Mouse (Mus musculus): Measurements from ENCODE around the gene Fry. TPM values are rescaled to one million over a fixed set of nuclear protein-coding genes. Genes with fewer than 3 reads are reported as not detected.

Fry gene
- polyA plus RNA-seq, 1 experiment = 5.6 TPM

GRCm38 (mm10) chr5:150457165-150457903 lies 338.9 kb downstream of the Fry start:
- 75% methylated on average over 17 of the region's 17 CpGs for WGBS
- TF ChIP-seq POLR2A (IDR thresholded peaks at IDR 0.05; ENCODE audit: low read depth, low read length) = no peak
- no peak for TF ChIP-seq CTCF (IDR thresholded peaks at IDR 0.05; ENCODE audit: extremely low read depth, insufficient read length, insufficient replicate concordance, low read depth, low read length)
- peak overlapping the region; percentile 57 for H3K27ac ChIP-seq (ENCODE audit: insufficient read depth, low read depth, low read length)

DNA sequence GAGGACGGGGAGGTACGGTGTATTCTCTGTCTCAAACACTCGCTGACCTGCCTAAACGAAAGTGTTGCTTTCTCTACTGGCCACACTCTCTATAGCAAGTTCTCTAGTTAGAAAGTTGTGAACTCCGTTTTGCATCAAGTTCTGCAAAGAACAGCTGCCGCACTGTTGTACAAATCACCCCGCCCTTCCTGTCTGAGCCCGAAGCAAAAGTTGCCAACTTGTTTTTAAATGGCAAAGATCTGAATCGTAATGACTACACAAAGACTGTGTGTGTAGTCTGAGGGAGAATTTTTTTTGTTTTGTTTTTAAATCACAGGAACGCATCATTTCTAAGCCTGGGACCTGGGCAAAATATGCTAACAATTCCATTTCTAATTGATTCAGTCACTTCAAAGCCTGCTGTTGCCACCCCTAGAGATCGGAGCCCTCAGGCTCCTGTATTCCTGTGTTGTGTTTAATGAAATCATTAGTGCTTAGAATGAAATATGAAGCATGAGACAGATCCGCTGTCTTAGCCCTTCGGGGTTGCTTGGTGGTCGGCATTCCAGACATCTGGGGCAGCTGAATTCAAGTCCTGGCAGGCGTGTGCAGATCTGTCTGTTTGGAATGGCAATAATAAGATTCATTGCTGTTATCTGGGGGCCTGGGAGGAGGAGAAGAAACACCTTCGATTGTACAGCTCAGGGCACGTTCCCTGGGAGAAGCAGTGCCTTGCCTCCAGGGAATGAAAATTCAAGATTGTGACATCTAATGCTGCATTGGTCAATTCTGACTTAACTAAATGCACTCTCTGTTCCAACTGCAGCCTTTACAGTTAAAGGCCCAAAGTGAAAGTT lies 339.7 kb downstream of the Fry start:
- Histone ChIP-seq H3K4me3 (ENCODE audit: low read depth, low read length) (peak overlapping the region; percentile 33), H3K27ac (ENCODE audit: insufficient read depth, low read depth, low read length) (peak overlapping the region; percentile 57), H3K36me3 (ENCODE audit: control insufficient read depth, insufficient read depth, low read length) (peaks cover 9% of the 10 kb centered on the region), H3K27me3 (ENCODE audit: control insufficient read depth, insufficient read depth, low read length) (no peaks in the 10 kb centered on the region), H3K4me1 (ENCODE audit: control insufficient read depth, insufficient read depth, insufficient read length, low read length) (no peaks in the 10 kb centered on the region)
- WGBS = 66% methylated on average over 17 of the region's 17 CpGs
- TF ChIP-seq POLR2A (IDR thresholded peaks at IDR 0.05; ENCODE audit: low read depth, low read length) (no peak), CTCF (IDR thresholded peaks at IDR 0.05; ENCODE audit: extremely low read depth, insufficient read length, insufficient replicate concordance, low read depth, low read length) (no peak)

More at GRCm38 (mm10) chr5:150457165-150457903, 338.9 kb downstream of the Fry start:
- Histone ChIP-seq H3K4me3 (ENCODE audit: low read depth, low read length) (peak overlapping the region; percentile 33), H3K27me3 (ENCODE audit: control insufficient read depth, insufficient read depth, low read length) (no peaks in the 10 kb centered on the region), H3K4me1 (ENCODE audit: control insufficient read depth, insufficient read depth, insufficient read length, low read length) (no peaks in the 10 kb centered on the region), H3K36me3 (ENCODE audit: control insufficient read depth, insufficient read depth, low read length) (peaks cover 9% of the 10 kb centered on the region)

DNA sequence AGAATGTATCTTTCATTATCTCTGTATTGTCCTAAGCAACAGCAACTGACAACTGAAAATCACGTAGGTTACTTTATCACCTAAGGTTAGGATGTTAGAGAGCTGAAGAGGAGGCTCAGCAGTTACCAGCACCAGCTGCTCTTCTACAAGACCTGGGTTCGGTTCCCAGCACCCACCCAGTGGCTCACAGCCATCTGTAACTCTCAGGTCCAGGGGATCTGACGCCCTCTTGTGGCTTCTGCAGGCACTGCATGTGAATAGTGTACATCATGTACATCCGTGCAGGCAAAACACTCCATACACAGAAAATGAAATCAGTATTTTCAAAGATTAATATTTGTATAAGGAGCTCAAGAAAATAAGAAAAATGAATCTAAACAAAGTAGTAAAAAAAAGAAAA lies 341.4 kb downstream of the Fry start:
- TF ChIP-seq POLR2A (IDR thresholded peaks at IDR 0.05; ENCODE audit: low read depth, low read length) (no peak), CTCF (IDR thresholded peaks at IDR 0.05; ENCODE audit: extremely low read depth, insufficient read length, insufficient replicate concordance, low read depth, low read length) (peak; percentile 44; the same call in 1 of the 2 replicates)
- H3K27ac ChIP-seq (ENCODE audit: insufficient read depth, low read depth, low read length) = no peak overlapping the region
- H3K4me3 ChIP-seq (ENCODE audit: low read depth, low read length) = no peak overlapping the region
- no peaks in the 10 kb centered on the region for H3K4me1 ChIP-seq (ENCODE audit: control insufficient read depth, insufficient read depth, insufficient read length, low read length)
- 85% methylated on average over 4 of the region's 4 CpGs for WGBS
- no peaks in the 10 kb centered on the region for H3K27me3 ChIP-seq (ENCODE audit: control insufficient read depth, insufficient read depth, low read length)
- peaks cover 4% of the 10 kb centered on the region for H3K36me3 ChIP-seq (ENCODE audit: control insufficient read depth, insufficient read depth, low read length)

DNA sequence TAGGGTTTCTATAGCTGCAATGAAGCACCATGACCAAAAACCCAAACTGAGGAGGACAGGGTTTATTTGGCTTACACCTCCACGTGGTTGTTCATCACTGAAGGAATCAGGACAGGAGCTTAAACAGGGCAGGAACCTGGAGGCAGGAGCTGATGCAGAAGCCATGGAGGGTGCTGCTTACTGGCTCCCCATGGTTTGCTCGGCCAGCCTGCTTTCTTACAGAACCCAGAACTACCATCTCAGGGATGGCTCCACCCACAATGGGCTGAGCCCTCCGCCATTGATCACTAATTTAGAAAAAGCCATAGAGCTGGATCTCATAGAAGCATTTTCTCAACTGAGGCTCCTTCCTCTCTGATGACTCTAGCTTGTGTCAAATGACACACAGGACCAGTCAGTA lies 346.3 kb downstream of the Fry start:
- H3K27me3 ChIP-seq (ENCODE audit: control insufficient read depth, insufficient read depth, low read length) = no peaks in the 10 kb centered on the region
- no peaks in the 10 kb centered on the region for H3K4me1 ChIP-seq (ENCODE audit: control insufficient read depth, insufficient read depth, insufficient read length, low read length)
- H3K27ac ChIP-seq (ENCODE audit: insufficient read depth, low read depth, low read length) = peak overlapping the region; percentile 26; the same call in 1 of the 2 replicates
- TF ChIP-seq CTCF (IDR thresholded peaks at IDR 0.05; ENCODE audit: extremely low read depth, insufficient read length, insufficient replicate concordance, low read depth, low read length) (no peak), POLR2A (IDR thresholded peaks at IDR 0.05; ENCODE audit: low read depth, low read length) (no peak)
- no peak overlapping the region for H3K4me3 ChIP-seq (ENCODE audit: low read depth, low read length)
- 50% methylated on average over 3 of the region's 3 CpGs for WGBS
- H3K36me3 ChIP-seq (ENCODE audit: control insufficient read depth, insufficient read depth, low read length) = 0 out of 2 replicates have a peak, but pooled peaks cover 1% of the 10 kb centered on the region

DNA sequence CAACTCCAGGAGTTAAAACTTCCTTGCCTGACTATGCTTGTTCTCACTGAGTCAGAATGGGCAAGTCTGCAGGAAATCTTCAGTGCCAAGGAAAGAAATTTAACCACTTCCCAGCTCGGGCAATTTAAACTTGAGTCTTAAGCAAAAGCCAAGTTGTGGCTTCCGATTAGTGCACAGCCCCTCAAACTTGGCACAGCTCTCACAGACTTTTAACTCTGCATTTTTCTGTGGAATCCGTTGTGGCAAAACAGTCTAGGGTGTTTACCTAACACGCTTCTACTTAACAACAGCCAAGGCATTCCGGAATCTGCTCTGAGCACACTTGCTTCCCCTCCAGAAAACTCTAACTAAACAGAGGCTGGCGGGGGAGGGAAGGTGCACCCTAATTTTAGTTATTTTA lies 346.8 kb downstream of the Fry start:
- TF ChIP-seq POLR2A (IDR thresholded peaks at IDR 0.05; ENCODE audit: low read depth, low read length) (no peak), CTCF (IDR thresholded peaks at IDR 0.05; ENCODE audit: extremely low read depth, insufficient read length, insufficient replicate concordance, low read depth, low read length) (no peak)
- WGBS = 60% methylated on average over 6 of the region's 6 CpGs

DNA sequence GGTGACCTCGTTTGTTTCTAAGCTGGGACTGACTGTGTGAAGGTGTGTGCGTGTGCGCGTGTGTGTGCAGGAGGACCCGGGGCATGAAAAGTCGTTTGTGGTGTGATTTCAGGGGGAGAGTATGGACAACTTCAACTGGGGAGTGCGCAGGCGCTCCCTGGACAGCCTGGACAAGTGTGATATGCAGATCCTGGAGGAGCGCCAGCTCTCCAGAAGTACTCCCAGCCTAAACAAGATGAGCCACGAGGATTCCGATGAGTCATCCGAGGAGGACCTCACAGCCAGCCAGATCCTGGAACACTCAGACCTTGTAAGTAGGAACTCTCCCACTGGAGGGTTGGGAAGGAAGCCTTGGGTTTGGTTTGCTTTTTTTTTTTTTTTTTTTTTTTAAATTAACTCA lies 347.7 kb downstream of the Fry start:
- no peak for TF ChIP-seq CTCF (IDR thresholded peaks at IDR 0.05; ENCODE audit: extremely low read depth, insufficient read length, insufficient replicate concordance, low read depth, low read length)
- no peak for TF ChIP-seq POLR2A (IDR thresholded peaks at IDR 0.05; ENCODE audit: low read depth, low read length)
- peak overlapping the region; percentile 85; the same call in 1 of the 2 replicates for H3K27ac ChIP-seq (ENCODE audit: insufficient read depth, low read depth, low read length)
- 0 out of 2 replicates have a peak, but pooled peaks cover 2% of the 10 kb centered on the region for H3K36me3 ChIP-seq (ENCODE audit: control insufficient read depth, insufficient read depth, low read length)
- 54% methylated on average over 12 of the region's 12 CpGs for WGBS
- no peaks in the 10 kb centered on the region for H3K4me1 ChIP-seq (ENCODE audit: control insufficient read depth, insufficient read depth, insufficient read length, low read length)
- H3K27me3 ChIP-seq (ENCODE audit: control insufficient read depth, insufficient read depth, low read length) = no peaks in the 10 kb centered on the region
- peak overlapping the region; percentile 28; the same call in 1 of the 2 replicates for H3K4me3 ChIP-seq (ENCODE audit: low read depth, low read length)

More for the DNA sequence above, 346.8 kb downstream of the Fry start:
- Histone ChIP-seq H3K27me3 (ENCODE audit: control insufficient read depth, insufficient read depth, low read length) (no peaks in the 10 kb centered on the region), H3K27ac (ENCODE audit: insufficient read depth, low read depth, low read length) (peak overlapping the region; percentile 26), H3K36me3 (ENCODE audit: control insufficient read depth, insufficient read depth, low read length) (0 out of 2 replicates have a peak, but pooled peaks cover 2% of the 10 kb centered on the region), H3K4me3 (ENCODE audit: low read depth, low read length) (no peak overlapping the region), H3K4me1 (ENCODE audit: control insufficient read depth, insufficient read depth, insufficient read length, low read length) (no peaks in the 10 kb centered on the region)

DNA sequence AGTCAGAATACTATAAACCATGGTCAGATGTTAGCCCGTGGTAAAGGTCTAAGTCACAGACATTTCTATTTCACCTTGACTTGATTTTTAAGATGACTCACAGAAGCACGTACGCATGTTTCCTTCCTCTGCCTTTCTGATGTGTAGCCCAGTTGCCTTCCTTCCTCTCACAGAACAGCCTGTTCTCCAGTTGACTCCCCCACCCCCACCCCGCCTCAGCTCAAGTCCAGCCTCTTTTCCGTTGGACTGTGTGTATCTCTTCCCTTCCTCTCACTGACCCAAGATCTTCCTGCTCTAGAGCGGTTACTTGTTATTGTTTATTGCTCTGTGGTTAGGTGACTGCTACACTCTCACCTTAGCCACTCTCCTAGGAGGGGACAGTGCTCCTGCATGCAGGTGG lies 350.0 kb downstream of the Fry start:
- TF ChIP-seq CTCF (IDR thresholded peaks at IDR 0.05; ENCODE audit: extremely low read depth, insufficient read length, insufficient replicate concordance, low read depth, low read length) (no peak), POLR2A (IDR thresholded peaks at IDR 0.05; ENCODE audit: low read depth, low read length) (no peak)
- no peaks in the 10 kb centered on the region for H3K4me1 ChIP-seq (ENCODE audit: control insufficient read depth, insufficient read depth, insufficient read length, low read length)
- H3K27ac ChIP-seq (ENCODE audit: insufficient read depth, low read depth, low read length) = no peak overlapping the region
- H3K4me3 ChIP-seq (ENCODE audit: low read depth, low read length) = no peak overlapping the region
- 0 out of 2 replicates have a peak, but pooled peaks cover 4% of the 10 kb centered on the region for H3K36me3 ChIP-seq (ENCODE audit: control insufficient read depth, insufficient read depth, low read length)
- 64% methylated on average over 6 of the region's 6 CpGs for WGBS
- H3K27me3 ChIP-seq (ENCODE audit: control insufficient read depth, insufficient read depth, low read length) = no peaks in the 10 kb centered on the region
